Mouse (Mus musculus) olfactory bulb, adult 2 months (tissue): Measurements from ENCODE around the gene Scyl1.
"Not testable (repeated sequence)": the region's sequence is repeated elsewhere in the genome, so short reads cannot be mapped to it uniquely, and the experiment has no call there.

Source experiments
- CTCF ChIP-seq: fragments of 200-500 bp; IDR thresholded peaks from 2 replicates; pipeline ENCODE4 v1.5.1; 2012; ENCODE audit warnings: low read depth, mild to moderate bottlenecking, low read length, moderate library complexity; ENCODE audit not compliant: insufficient read depth
- POLR2A ChIP-seq: fragments of 200-500 bp; IDR thresholded peaks from 2 replicates; pipeline ENCODE4 v1.6.1; 2012; ENCODE audit warnings: mild to moderate bottlenecking, low read depth, low read length, moderate library complexity; ENCODE audit not compliant: insufficient read depth

DNA sequence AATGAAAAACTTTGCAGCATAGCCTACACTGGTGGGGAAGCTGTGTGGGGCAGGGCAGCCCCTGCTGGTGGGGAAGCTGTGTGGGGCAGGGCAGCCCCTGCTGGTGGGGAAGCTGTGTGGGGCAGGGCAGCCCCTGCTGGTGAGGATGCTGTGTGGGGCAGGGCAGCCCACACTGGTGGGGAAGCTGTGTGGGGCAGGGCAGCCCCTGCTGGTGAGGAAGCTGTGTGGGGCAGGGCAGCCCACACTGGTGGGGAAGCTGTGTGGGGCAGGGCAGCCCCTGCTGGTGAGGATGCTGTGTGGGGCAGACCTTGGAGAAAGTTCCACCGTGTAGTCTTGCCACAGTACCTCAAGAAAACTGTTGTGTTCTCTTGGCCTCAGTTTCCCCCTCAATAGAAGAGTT is 42.8 kb upstream of the Scyl1 start:
- TF ChIP-seq POLR2A, CTCF: not testable (repeated sequence)
